Mouse (Mus musculus) embryonic facial prominence, embryonic 11.5 days (tissue): ENCODE data around the gene H13. TPM values are rescaled to one million over a fixed set of nuclear protein-coding genes. Genes with fewer than 3 reads are reported as not detected.

Experiments
- ATAC-seq: fragments of 200-750 bp; cut with Nextera tagmentation; replicated peaks from 2 replicates; pipeline ENCODE4 v1.8.0; 2017; ENCODE audit warnings: low read depth; ENCODE audit not compliant: insufficient number of reproducible peaks, low FRiP score, low TSS enrichment
- DNase-seq: peaks from one replicate; pipeline ENCODE4 v3.0.0-alpha.2; 2015; ENCODE audit warnings: low spot score
- H3K27ac ChIP-seq: fragments of 300-500 bp; sonication (generic); replicated peaks from 2 replicates; pipeline ENCODE4 v1.5.1; 2014; ENCODE audit warnings: mild to moderate bottlenecking, low read depth, low read length, control low read depth
- H3K27me3 ChIP-seq: fragments of 300-500 bp; sonication (generic); 2 replicates; pipeline ENCODE4 v1.6.1; 2014; ENCODE audit warnings: mild to moderate bottlenecking, low read length, moderate library complexity, mixed read lengths; ENCODE audit not compliant: control insufficient read depth, insufficient read depth
- H3K36me3 ChIP-seq: fragments of 300-500 bp; sonication (generic); replicated peaks from 2 replicates; pipeline ENCODE4 v1.6.1; 2014; ENCODE audit warnings: low read depth, mild to moderate bottlenecking, low read length, moderate library complexity, mixed read lengths; ENCODE audit not compliant: control insufficient read depth, insufficient read depth
- H3K4me1 ChIP-seq: fragments of 300-500 bp; sonication (generic); 2 replicates; pipeline ENCODE4 v1.6.1; 2014; ENCODE audit warnings: low read length, mixed read lengths; ENCODE audit not compliant: control insufficient read depth, insufficient read depth
- H3K4me2 ChIP-seq: fragments of 300-500 bp; sonication (generic); 2 replicates; pipeline ENCODE4 v1.6.1; 2014; ENCODE audit warnings: low read depth, mild to moderate bottlenecking, control low read depth, low read length, moderate library complexity
- H3K4me3 ChIP-seq: fragments of 300-500 bp; sonication (generic); 2 replicates; pipeline ENCODE4 v1.5.1; 2014; ENCODE audit warnings: low read depth, low read length, control low read depth
- H3K9ac ChIP-seq: fragments of 300-500 bp; sonication (generic); replicated peaks from 2 replicates; pipeline ENCODE4 v1.6.1; 2014; ENCODE audit warnings: mild to moderate bottlenecking, control low read depth, low read length
- H3K9me3 ChIP-seq: fragments of 300-500 bp; sonication (generic); replicated peaks from 2 replicates; pipeline ENCODE4 v1.6.1; 2016; ENCODE audit warnings: mild to moderate bottlenecking, low read length, inconsistent platforms, mixed read lengths; ENCODE audit not compliant: control insufficient read depth
- WGBS: fragments of 180-500 bp; shearing (Covaris S2); extraction: QIAGEN DNeasy Blood & Tissue Kit; methylation state at CpG from one replicate; pipeline ENCODE4 v1.1.7; 2014; 5-methylcytosine and 5-hydroxymethylcytosine counted together
- polyA plus RNA-seq: library from polyadenylated mRNA; unstranded; fragments of >200 nt; fragmentation: Nextera tagmentation; extraction: Ambion mirVana; gene quantifications from 2 replicates; pipeline ENCODE4 v1.2.1, GENCODE M21; 2014

Gene H13
- polyA plus RNA-seq, 1 experiment from 2014 or later, result 118 TPM

DNA sequence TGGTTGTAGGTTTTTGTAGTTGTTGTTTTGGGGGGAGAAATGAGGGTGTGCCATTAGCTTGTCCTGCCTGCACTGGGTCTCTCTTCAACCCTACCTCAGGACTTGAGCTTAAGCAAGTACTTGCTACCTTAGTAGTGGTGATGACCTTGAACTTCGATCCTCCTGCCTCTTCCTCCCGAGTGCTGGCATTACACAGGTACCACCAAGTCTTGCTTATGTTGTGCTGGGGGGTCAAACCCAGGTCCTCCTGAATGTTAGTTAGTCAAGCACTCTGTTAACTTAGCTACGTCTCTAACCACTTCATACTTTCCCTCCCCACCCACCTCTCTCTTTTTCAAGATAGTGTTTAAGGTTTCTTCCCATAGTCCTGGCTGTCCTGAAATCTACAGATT is 55.1 kb downstream of the H13 start:
- no peaks in the 10 kb centered on the region for H3K27me3 ChIP-seq
- peak overlapping the region; percentile 21 for H3K4me3 ChIP-seq
- H3K9me3 ChIP-seq, result no peaks in the 10 kb centered on the region
- H3K4me1 ChIP-seq, result peaks cover 13% of the 10 kb centered on the region
- H3K4me2 ChIP-seq, result peak overlapping the region; percentile 59
- H3K27ac ChIP-seq, result no peak overlapping the region
- no peak for DNase-seq
- peak overlapping the region; percentile 70 for H3K9ac ChIP-seq
- H3K36me3 ChIP-seq, result no peaks in the 10 kb centered on the region
- ATAC-seq, result no peak
- WGBS, result 67% methylated on average over 3 of the region's 3 CpGs

GRCm38 (mm10) chr2:152725178-152725750 is 56.0 kb downstream of the H13 start:
- Histone ChIP-seq H3K27me3 (no peaks in the 10 kb centered on the region), H3K4me1 (peaks cover 16% of the 10 kb centered on the region), H3K4me3 (no peak overlapping the region), H3K9me3 (no peaks in the 10 kb centered on the region), H3K9ac (no peak overlapping the region), H3K27ac (no peak overlapping the region), H3K36me3 (no peaks in the 10 kb centered on the region), H3K4me2 (no peak overlapping the region)
- 62% methylated on average over 15 of the region's 15 CpGs for WGBS
- no peak for ATAC-seq
- DNase-seq, result no peak

DNA sequence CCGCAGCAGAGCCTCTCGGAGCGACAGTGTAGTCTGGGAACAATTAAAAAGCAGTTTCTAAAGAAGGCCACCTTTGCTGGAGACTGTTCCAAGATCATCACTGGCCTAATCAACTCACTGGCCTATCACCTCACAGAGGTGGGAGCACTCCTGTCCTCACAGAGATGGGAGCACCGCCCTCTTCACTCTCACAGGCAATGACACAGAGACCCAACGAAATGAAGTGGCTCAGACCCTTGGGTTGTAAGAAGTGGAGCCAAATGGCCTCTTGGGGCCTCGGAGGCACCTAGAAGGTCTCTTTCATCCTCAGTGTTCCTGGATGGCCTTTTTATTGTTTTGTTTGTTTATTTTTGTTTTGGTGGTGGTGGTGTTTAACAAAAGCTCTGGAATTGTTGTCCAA is 57.0 kb downstream of the H13 start:
- no peaks in the 10 kb centered on the region for H3K36me3 ChIP-seq
- H3K4me1 ChIP-seq, result peaks cover 16% of the 10 kb centered on the region
- ATAC-seq (no peak), DNase-seq (no peak)
- no peak overlapping the region for H3K4me3 ChIP-seq
- no peak overlapping the region for H3K9ac ChIP-seq
- H3K4me2 ChIP-seq, result no peak overlapping the region
- no peak overlapping the region for H3K27ac ChIP-seq
- no peaks in the 10 kb centered on the region for H3K27me3 ChIP-seq
- no peaks in the 10 kb centered on the region for H3K9me3 ChIP-seq
- 76% methylated on average over 6 of the region's 6 CpGs for WGBS

DNA sequence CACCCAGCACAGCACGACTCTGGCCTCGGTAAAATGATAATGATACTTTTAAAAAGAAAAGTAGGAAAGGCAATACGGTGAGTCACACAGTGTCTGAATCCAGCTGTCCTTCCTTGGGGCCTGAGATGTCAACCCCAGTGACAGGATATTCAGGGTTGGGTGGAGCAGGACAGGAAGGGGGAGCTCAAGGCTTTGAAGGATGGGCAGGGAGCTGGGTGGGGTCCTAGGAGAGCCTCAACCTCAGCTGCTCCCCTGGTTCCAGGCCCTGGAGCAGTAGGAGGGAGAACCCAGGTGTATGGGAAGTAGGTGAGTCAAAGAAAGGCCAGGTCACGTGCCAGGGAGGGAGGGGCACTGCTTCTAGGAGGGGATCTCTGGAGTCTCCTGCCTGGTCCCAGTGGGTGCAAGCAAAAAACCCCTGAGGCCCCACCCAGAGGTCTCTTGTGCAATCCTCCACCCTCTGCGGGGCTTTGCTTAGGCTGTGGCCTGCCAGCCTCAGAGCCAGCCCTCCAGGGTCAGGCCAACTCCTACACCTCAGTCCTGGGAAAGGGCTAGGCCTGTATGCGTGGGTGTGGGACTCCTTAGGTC is 57.6 kb downstream of the H13 start:
- Histone ChIP-seq H3K9me3 (no peaks in the 10 kb centered on the region), H3K4me1 (peaks cover 16% of the 10 kb centered on the region), H3K27me3 (no peaks in the 10 kb centered on the region), H3K27ac (no peak overlapping the region), H3K4me3 (no peak overlapping the region), H3K9ac (no peak overlapping the region), H3K4me2 (no peak overlapping the region), H3K36me3 (no peaks in the 10 kb centered on the region)
- ATAC-seq (no peak), DNase-seq (no peak)
- WGBS, result 69% methylated on average over 5 of the region's 6 CpGs

- Histone ChIP-seq H3K27ac (peak overlapping the region; percentile 54), H3K4me2 (no peak overlapping the region), H3K27me3 (no peaks in the 10 kb centered on the region), H3K36me3 (no peaks in the 10 kb centered on the region), H3K9ac (no peak overlapping the region), H3K4me3 (no peak overlapping the region), H3K4me1 (peaks cover 16% of the 10 kb centered on the region), H3K9me3 (no peaks in the 10 kb centered on the region)
- 81% methylated on average over 14 of the region's 14 CpGs for WGBS
- DNase-seq, result no peak
- ATAC-seq, result no peak
These were observed 58.7 kb downstream of the H13 start for GRCm38 (mm10) chr2:152727795-152728510.

DNA sequence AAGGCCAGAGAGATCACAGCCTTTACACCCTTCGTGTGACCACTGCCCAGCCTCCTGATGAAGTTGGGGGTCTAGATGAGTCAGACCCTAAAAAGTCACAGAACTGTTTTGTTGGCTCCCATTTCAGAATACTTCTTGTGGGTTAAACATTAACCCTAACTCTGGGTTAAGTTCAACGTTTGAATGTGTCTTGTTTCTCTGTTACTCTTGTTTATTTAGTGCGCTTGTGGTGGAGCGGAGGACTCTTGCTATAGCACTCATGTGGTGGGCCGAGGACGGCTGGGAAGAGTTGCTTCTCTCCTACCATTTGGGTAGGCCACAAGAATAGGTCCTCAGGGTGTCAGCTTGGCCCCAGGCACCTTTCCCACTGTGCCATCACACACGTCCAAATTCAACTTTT is 59.3 kb downstream of the H13 start:
- 74% methylated on average over 7 of the region's 7 CpGs for WGBS
- no peak overlapping the region for H3K27ac ChIP-seq
- no peaks in the 10 kb centered on the region for H3K27me3 ChIP-seq
- no peak overlapping the region for H3K9ac ChIP-seq
- no peak overlapping the region for H3K4me2 ChIP-seq
- H3K4me1 ChIP-seq, result peaks cover 16% of the 10 kb centered on the region
- ATAC-seq (no peak), DNase-seq (no peak)
- no peak overlapping the region for H3K4me3 ChIP-seq
- H3K36me3 ChIP-seq, result no peaks in the 10 kb centered on the region
- H3K9me3 ChIP-seq, result no peaks in the 10 kb centered on the region

- DNase-seq, result no peak
- Histone ChIP-seq H3K4me1 (peaks cover 11% of the 10 kb centered on the region), H3K9me3 (no peaks in the 10 kb centered on the region), H3K4me3 (no peak overlapping the region), H3K9ac (peak overlapping the region; percentile 7), H3K36me3 (no peaks in the 10 kb centered on the region), H3K4me2 (no peak overlapping the region; the same call in 1 of the 2 replicates), H3K27ac (peak overlapping the region; percentile 77), H3K27me3 (no peaks in the 10 kb centered on the region)
- ATAC-seq, result no peak
- 24% methylated on average over 8 of the region's 8 CpGs for WGBS
These were observed 59.9 kb downstream of the H13 start for GRCm38 (mm10) chr2:152729013-152729635.

DNA sequence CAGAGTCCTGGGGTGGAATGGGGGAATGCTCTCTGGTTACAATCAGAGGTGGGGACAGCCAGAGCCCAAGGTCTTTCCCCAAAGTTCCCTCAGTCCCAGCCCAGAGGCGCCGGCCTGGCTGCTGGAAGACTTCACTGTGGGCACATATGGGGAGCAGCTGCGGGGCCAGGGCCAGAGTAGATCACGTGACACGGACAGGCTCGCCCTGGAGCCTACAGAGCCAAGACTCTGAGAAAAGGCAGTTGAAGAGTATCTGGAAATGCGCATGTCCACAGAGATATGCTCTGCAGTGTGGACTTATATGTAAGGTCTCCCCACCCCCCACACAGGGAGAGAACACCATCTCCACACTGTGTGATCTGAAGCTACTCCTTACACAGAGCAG is 60.4 kb downstream of the H13 start:
- WGBS, result 16% methylated on average over 7 of the region's 7 CpGs
- Histone ChIP-seq H3K27ac (peak overlapping the region; percentile 77), H3K4me3 (no peak overlapping the region), H3K9me3 (no peaks in the 10 kb centered on the region), H3K4me1 (peaks cover 13% of the 10 kb centered on the region), H3K4me2 (no peak overlapping the region; the same call in 1 of the 2 replicates), H3K27me3 (no peaks in the 10 kb centered on the region), H3K9ac (peak overlapping the region; percentile 7; the same call in 1 of the 2 replicates), H3K36me3 (no peaks in the 10 kb centered on the region)
- DNase-seq, result peak; percentile 90
- peak; percentile 86 for ATAC-seq
